Mouse (Mus musculus): ENCODE data around the gene Alg3.

Alg3 gene

GRCm38 (mm10) chr16:20611357-20612227 lies at the start of gene Alg3, which contains the start of the genes Eef1akmt4 and Gm49333:
TSS of gene Alg3 (minus strand) at chr16:20611735.
TSS of gene Eef1akmt4 (plus strand) at chr16:20611593.
TSS of gene Gm49333 (plus strand) at chr16:20611610.
- DNase-seq (ENCODE audit: low read depth), result peak; percentile 84

- DNase-seq (ENCODE audit: low read depth), result no peak
Measured at GRCm38 (mm10) chr16:20657661-20658060, 46.1 kb upstream of the Alg3 start.

GRCm38 (mm10) chr16:20653315-20653714 lies 41.8 kb upstream of the Alg3 start:
- no peak for DNase-seq (ENCODE audit: low read depth)

GRCm38 (mm10) chr16:20651947-20652310 lies 40.4 kb upstream of the Alg3 start:
- DNase-seq (ENCODE audit: low read depth), result no peak

GRCm38 (mm10) chr16:20651076-20651946 lies 39.8 kb upstream of the Alg3 start, which contains the start of gene Psmd2:
TSS of gene Psmd2 (plus strand) at chr16:20651652.
- peak; percentile 77 for DNase-seq (ENCODE audit: low read depth)

- no peak for DNase-seq (ENCODE audit: low read depth)
Measured at GRCm38 (mm10) chr16:20643911-20644310, 32.4 kb upstream of the Alg3 start.

- DNase-seq (ENCODE audit: low read depth), result no peak
Measured at GRCm38 (mm10) chr16:20642161-20642560, 30.6 kb upstream of the Alg3 start.

GRCm38 (mm10) chr16:20638367-20638766 lies 26.8 kb upstream of the Alg3 start:
- DNase-seq (ENCODE audit: low read depth), result no peak

- no peak for DNase-seq (ENCODE audit: low read depth)
Measured at GRCm38 (mm10) chr16:20637410-20637809, 25.9 kb upstream of the Alg3 start.

GRCm38 (mm10) chr16:20629731-20630634 lies 18.4 kb upstream of the Alg3 start, which contains the start of gene Ece2:
TSS of gene Ece2 (plus strand) at chr16:20629828.
- no peak for DNase-seq (ENCODE audit: low read depth)

- no peak for DNase-seq (ENCODE audit: low read depth)
Measured at GRCm38 (mm10) chr16:20628871-20629391, 17.4 kb upstream of the Alg3 start.

GRCm38 (mm10) chr16:20623211-20623610 lies 11.7 kb upstream of the Alg3 start:
- DNase-seq (ENCODE audit: low read depth), result no peak

GRCm38 (mm10) chr16:20621991-20622685 lies 10.6 kb upstream of the Alg3 start:
- peak; percentile 69 for DNase-seq (ENCODE audit: low read depth)

- no peak for DNase-seq (ENCODE audit: low read depth)
Measured at GRCm38 (mm10) chr16:20621191-20621990, 9.9 kb upstream of the Alg3 start, which contains the start of gene Camk2n2. TSS of gene Camk2n2 (minus strand) at chr16:20621287.

- DNase-seq (ENCODE audit: low read depth), result no peak
Measured at GRCm38 (mm10) chr16:20620751-20621190, 9.2 kb upstream of the Alg3 start.

GRCm38 (mm10) chr16:20620399-20620735 lies 8.8 kb upstream of the Alg3 start:
- DNase-seq (ENCODE audit: low read depth), result no peak

GRCm38 (mm10) chr16:20619541-20620398 lies 8.2 kb upstream of the Alg3 start:
- DNase-seq (ENCODE audit: low read depth), result no peak

- DNase-seq (ENCODE audit: low read depth), result peak; percentile 76
Measured at GRCm38 (mm10) chr16:20610501-20611356, 806 bp downstream of the Alg3 start.
